Mouse (Mus musculus) urinary bladder, adult 18-20 months (tissue): ENCODE data around the gene Fam155a.
"Not testable (repeated sequence)": the region's sequence is repeated elsewhere in the genome, so short reads cannot be mapped to it uniquely, and the experiment has no call there.

ENCODE experiments used
- DNase-seq, 2 experiments: peaks; one replicate each; pipeline ENCODE4 v3.0.0; 2022; ENCODE audit warnings: low spot score in 2 of 2, mixed read lengths in 2 of 2

The Fam155a gene

DNA sequence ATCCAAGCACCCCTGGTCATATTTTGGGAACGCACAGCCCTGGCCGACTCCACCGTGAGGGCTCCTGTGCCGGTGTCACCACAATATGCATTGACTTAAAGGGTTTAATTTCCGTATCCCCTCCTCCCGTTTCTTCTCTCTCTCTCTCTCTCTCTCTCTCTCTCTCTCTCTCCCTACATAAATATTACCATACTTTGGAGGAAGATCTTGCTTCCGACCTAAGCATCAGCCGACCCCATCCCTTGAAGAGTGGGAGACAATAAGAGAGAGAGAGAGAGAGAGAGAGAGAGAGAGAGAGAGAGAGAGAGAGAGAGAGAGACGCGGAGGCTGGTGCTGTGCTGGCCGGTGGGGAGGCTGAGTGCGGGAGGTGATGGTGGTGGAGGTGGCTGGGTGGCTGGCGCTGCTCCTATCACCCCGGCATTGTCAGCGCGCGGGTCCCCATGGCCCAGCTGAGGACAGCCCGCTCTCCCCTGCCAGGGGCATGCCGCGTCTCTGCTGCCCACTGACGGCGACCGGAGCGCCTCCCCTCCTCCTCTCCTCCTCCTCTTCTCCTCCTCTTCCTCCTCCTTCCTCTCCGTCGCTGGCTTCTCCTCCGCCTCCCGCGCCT is at the start of gene Fam155a:
TSS of gene Fam155a (minus strand) at position 163 of the 607 bp plus-strand sequence.
- no peak for DNase-seq

DNA sequence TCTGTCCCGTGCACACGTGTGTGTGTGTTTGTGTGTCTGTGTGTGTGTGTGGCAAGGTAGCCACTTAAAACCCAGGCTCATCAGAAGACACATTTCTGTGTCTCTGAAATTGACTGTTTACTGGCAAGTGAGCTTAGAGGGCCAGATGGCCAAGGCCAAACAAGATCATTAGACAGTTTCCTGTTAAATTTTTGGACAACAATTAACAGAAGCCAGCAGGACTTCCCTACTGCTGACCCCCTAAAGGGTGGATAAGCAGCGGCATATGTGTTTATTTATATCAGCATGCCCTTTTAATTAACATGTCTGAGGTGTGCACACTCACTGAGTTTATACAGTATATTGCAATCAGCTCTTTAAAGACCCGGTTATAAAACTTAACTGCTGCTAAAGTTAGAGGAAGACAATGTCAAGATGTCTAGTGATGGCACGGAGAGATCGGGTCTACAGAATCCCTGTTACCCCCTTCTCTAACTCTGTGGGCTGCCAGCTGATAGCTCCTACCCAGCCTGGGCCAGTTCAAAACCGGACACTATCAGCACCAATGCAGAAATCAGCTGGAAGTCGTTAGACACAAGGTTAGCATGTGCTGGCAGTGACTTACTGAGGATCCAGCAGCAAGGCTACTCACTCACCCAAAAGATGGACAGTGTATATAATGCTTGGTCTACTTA is 42.4 kb upstream of the Fam155a start:
- no peak for DNase-seq

DNA sequence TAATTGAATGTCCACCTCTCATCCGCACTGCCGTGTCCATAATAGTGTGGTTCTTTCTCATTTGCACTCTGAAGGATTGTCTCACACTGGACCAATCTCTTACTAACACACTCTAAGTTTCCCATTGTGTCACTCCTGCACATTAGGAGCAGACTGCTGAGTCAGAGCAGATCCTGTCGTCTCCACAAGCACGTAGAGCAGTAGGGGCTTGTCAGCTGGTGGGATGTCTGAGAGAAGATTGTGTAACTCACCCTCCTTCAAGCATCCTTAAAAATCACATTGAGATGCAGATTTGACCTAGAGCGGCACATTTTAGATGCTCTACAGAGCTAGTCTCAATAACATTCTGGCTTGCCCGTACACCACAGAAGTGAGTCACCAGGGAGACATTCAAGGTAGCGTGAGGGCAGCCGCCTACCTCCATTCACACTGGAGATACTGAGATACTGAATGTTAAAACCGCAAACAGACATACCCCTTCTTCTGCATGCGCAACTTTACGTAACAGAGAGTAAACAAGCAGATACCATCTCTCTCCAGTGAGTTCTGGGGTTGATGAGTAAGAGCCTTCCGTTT is 40.1 kb upstream of the Fam155a start:
- peak in 1 of 2 experiments; percentile 36 for DNase-seq

DNA sequence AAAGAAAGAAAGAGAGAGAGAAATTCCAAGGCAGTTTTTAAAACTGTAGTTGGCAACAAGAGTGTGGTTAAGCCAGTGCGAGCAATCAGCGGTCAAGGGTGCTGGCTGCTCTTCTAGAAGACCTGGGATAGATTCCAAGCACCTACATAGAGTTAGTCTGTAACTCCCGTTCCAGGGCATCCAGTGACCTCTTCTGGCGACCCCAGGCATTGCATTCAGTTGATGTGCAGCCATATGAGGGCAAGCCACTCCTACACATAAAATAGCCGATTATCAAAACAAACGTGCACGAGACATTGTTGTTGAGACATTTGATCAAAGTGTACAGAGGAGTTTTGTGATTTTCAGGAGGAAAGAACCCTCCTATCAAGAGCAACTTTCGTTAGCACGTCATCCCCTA is 37.6 kb upstream of the Fam155a start:
- DNase-seq, result no peak

DNA sequence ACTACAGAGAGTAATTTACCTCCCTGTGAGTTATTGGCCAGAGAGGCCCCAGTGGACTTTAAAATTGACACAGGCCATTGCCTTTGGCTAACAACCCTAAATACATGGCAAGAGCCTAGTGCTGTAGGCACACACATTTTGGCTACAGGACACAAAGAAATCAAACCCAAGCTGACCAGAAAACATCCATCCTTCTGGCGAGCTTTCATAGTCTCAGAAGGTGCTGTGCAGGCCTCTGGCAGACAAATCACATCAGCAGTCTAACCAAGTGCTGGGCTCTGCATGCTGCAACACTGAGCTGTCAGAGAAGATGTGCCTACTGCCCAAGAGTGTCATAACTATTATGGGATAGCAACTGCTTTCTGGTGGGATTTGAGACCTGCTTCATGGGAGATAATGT is 34.7 kb upstream of the Fam155a start:
- no peak for DNase-seq

DNA sequence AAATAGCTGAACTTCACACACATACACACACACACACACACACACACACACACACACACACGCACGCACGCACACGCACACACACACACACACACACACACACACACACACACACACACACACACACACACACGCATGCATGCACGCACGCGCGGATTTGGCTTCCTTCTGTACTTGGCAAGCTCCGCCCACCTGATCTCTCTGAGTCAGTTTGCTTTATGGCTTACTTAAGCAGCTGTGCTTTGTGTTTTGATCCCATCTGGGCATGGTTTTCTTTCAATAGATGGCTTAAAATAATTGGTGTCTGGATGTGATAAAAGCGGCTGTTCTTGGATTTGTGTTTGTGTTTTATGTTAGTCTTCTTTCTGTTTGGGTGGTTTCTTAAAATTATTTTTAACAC is 29.4 kb upstream of the Fam155a start:
- DNase-seq, result not testable (repeated sequence)

DNA sequence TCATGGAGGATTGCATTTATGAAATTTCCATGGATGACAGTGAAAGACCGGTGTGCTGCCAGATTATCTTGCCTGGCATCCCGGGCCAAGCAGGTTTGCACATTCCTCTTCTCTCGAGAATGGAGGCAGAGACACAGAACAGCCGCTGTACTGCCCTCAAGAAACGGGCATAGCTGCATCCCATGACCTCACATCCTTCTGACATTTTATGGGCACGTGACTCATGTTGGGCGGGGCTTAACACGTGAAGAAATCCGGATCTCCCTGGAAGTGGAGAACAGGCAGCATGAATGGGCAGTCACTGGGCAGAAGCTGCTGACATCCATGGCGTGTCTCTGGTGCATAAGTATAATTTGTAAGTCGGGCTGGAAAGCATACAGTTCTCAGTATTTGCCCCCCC is 29.0 kb upstream of the Fam155a start:
- DNase-seq, result no peak

DNA sequence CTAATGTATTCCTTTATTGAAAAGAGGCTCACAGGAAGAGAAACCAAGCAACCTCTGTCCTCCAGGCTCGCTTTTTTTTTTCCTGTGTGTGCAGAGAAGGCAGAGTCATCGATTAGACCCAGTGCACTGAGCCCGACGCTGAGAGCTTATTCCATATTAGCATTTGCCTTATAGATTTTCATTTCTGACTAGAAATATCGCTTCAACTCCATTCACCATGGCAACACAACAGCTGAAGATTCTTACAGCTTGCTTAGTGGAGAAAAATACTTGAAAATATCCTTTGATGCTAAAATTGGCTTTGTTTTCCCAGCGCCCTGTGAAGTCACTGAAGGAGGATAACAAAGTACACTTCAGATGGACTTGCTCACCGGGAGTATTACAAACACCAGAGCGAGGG is 26.6 kb upstream of the Fam155a start:
- DNase-seq, result no peak

DNA sequence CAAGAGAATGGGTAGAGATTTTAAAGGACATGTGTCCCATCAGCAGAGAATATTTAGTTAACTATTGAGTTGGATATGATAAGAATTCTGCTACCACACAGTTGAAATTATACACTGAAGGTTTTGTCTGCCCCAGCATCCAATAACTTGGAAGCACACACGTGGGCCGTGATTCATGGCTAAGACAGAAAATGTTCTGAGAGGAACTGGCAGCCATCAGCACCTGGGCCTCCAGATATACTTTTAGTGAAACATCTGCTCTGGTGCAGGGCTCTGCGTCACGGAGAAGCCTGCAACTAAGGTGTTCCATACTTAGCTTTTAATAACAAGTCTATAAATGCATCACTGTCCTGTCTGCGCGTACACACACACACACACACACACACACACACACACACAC is 24.8 kb upstream of the Fam155a start:
- no peak for DNase-seq

DNA sequence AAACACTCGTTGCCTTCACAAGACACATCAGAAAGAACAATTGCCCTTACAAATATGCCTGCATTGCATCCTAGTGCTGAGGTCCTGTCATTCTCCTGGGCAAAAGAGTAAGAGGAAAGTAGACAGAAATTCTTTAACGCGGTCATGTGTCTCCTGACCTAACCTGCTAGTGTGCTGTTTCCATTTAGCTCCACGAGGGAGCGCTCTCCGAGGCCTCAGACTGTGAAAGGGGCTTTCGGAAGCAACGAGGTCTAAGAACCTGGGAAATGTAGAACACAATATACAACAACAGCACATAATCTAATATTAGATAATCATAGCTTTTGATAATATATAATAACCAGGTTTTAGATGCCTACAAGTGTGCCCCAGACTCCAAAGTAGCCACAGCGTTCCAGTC is 22.4 kb upstream of the Fam155a start:
- no peak for DNase-seq

DNA sequence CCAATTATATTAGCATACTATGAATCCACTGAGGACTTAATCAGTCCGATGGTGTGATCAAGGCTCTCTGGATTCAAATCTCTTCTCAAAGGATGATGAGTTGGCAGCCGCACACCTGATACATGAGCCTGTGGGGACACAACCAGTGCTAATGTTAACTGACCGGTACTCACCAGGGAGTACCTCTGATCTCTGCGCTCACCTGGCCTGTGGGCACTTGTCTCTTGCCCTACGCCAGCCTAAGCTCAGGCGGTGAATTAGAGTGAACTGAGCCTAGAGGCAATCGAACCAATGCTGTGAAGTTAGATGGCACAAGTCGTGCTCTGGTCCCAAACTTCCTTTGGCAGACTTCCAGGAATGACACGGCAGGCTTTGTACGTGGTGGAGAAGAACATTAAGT is 9.4 kb upstream of the Fam155a start:
- DNase-seq, result no peak

DNA sequence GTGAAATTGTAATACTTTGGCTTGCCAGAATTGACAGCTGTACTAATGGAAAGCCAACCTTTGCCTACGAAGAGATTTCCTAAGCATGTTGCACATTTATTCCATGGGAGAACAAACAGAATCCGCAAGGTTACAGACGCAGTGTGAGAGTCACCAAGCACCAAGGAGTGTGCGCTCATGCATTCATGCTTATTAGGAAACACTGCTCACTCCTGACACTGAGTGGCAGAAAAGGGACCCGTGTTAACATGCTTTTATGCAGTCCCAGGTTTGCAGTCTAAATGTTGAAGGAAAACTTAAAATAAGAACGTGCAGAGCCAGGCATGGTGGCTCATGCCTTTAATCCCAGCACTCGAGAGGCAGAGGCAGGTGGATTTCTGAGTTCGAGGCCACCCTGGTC is 7.2 kb upstream of the Fam155a start:
- no peak for DNase-seq

DNA sequence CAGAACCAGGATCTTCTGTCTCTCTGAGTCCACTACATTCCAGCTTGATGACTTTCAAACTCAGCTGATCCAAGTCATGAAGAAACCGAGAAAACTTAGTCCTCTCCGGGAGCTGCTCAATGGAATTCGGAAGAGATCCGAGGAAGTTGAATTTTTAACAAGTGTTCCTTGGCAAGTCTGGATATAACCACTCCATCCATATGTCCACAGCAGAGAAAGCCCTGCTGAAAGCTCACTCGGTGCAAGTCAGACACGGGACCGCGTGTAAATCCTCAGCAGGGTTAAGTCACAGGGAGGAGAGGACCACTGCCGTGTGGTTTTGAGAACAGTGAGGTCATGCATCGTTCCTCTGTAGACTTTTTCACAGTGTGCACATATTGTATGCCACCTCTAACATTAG is 5.9 kb upstream of the Fam155a start:
- no peak for DNase-seq

DNA sequence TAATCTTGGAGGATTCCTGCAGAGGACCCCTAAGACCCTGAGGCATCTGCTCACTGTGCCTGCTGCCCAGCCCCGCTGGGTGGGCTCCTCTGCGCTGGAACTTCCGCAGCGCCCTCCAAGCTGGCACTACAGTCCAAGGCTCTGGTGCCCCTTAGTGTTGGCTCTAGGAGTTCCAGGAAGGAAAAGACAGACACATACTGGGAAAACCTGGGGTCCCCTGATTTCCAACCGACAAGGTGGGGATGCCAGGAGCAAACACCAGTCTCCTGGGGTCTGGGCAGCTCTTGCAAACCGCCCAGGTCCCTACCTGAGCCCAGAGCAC is 1.5 kb upstream of the Fam155a start:
- DNase-seq, result no peak

DNA sequence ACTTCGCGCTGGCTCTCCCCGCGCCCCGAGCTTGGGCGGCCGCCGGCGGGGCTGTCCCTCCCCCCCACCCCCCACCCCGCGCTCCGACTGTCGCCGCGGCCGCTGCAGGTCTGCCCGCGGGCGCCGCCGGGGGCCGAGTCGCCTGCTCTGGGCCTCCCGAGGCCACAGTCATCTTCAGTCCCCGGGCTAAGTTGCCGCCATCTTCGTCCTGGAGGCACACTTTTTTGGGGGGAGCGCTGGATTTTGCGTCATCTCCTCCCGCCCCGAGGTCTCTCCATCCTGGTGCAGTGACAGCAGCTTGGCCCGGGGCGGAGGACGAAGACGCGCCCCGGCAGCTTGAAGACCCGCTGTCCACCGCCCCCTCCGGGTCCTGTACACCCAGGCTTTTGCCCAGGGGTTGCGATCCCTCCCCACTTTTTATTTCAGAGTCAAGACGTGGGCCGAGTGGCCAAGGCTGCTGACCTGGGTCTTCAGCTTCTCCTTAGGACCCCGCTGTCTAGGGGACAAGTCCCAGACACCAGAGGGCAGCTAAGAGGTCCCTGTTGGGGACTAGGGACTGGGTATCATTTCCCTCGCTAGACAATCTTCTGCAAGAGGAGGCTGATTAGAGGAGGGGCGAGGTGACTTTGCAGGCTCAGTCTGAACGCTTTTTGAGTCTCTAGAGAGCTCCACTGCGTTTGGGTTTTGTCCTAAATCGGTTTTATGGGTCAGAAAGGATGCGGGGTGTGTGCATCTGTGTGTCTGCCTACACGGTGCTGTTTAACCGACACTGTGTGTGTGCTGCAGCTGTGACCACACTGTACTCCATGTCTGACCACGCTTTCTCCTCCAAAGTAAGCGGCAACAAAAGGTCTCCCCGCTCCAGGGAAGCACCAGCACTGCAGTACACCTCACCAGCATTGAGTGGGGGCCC is 901 bp upstream of the Fam155a start:
- DNase-seq, result no peak

DNA sequence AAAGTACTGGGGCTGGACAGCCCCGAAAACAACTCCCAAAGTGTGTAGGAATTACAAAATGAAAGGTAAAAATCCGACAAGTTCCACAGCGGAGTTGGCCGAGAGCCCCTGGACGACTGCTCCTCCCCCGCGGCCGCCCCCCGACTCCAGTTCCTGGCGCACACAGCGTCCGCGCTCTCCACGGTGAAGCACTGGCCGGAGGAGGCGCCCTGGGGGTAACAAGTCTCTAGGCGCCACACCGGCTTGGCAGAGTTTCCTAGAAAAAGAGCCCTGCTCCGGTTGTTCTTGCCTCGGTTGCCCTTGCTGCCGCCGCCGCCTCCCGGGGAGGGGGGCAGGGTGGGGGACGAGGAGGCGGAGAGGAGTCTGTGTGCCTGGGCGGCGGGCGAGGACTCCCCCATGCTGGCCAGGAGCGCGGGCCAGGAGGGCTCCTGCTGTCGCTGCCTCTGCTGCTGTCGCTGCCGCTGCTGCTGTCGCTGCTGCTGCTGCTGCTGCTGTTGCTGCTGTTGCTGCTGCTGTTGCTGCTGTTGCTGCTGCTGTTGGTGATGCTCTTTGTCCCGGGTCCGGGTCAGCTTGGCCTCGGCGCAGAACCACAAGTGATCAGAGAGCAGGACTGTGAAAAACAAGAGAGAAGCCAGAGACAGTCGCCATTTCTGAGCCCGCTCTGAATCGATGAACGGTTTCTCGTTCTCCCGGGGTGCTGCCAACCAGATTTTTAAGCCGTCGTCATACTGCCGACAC is 531 bp downstream of the Fam155a start:
- peak in 1 of 2 experiments; percentile 12 for DNase-seq

DNA sequence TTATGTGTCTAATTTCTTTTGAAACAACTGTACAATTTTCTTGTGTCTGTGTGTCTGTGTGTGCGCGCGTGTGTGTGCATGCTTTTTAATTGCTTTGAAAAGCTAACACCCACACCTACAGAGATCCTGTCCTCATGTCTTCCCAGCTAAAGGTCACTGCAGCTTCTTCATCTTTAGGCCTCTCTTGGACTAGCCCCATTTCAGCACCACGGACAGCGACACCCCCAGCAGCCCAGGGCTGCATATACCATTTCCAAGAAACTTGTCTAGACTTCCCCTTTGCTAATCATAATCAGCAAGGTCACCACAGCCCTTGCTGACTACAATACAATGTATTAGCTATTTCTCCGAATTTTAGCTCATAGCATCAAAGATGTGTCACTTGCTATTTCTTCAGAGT is 1.9 kb downstream of the Fam155a start:
- DNase-seq, result peak; percentile 8 to 37

DNA sequence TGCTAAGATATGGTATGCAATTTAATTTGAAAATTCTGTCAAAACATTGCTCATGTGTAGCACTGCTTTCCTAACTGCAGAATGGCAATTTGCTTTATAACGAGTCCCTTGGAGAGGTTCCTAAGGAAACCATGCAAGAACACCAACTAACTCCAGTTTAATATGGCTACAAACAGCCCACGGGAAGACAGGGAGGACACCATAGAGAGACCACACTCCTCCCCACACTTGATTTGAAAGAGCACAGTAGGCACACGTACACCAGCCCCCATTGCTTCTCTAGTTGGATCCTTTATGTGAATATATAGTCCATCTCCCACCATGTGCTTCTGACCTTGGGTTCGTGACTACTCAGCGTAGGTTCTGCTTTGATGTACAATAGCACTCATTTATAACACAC is 35.8 kb downstream of the Fam155a start:
- no peak for DNase-seq

DNA sequence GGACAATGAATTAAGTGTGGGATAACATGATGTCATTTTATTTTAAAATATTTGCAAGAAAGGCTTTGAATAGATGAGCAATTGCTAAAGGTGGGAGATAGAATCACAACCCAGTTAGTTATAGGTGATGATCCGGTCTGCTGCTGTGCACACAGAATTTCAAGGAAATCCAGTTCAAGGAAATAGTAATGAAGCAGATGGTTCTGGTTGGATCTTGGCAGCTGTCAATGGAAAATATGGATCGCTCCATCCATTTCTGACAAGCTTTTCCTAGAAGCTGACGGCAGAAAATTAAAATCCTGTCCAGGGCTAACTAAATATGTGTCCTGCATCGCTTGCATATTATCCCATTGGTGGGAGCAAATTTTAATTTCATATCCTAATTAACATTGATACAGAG is 61.2 kb downstream of the Fam155a start:
- DNase-seq, result no peak

DNA sequence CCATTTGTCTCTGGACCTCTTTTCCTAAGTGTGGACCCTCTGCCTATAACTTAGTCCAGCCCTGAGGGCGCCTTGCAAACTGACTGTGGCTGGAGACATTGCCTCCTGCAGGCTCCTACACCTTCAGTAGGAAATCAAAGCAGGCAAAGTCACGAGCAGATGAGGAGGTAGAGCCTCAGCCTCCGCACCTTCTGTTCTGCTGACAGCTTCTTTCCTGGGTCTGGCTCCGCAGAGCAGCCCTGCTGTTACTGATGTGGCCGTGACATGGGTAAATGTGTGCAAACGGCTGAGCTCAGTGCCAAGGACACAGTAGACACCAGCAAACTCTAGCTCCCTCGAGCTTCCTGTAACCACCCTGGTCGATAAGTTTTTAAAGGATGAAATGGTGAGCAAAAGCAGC is 63.5 kb downstream of the Fam155a start:
- no peak for DNase-seq

DNA sequence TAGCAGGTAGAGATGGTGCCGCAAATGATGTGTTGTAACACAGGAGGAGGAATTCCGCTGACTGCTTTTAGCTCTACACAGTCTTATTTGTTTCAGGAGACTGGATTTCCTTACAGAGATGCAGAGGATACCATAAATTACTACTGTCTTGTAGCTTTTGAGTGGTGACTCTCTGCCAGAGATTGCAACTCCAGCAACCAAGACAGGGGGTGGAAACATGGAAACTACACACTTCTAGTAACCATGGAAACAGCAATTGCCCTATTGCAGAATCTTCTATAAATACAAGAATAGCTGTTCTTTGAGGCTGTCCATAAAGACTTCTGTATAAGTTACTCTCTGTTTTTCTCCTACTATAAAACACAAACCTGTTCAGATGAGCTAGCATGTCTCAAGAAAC is 76.2 kb downstream of the Fam155a start:
- DNase-seq, result no peak

DNA sequence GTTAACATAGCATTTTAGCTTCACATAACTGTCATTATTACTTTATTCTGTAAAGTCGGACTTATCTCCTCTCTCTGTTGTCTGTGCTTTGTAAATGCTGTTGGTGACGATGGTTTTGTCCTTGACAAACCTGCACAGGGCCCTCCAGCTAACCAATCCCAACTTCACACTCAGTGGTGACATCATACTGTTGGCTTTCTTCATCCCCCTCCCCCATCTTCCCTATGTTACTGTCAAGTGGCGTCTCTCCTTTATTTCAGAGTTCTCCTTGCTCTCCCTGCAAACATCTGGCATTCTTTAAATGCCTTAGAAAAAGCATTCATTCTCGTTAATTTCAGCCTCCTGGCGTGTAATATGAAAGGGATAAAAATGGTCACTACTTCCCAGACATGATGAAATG is 78.6 kb downstream of the Fam155a start:
- DNase-seq, result no peak
